In the genomic region with DNA sequence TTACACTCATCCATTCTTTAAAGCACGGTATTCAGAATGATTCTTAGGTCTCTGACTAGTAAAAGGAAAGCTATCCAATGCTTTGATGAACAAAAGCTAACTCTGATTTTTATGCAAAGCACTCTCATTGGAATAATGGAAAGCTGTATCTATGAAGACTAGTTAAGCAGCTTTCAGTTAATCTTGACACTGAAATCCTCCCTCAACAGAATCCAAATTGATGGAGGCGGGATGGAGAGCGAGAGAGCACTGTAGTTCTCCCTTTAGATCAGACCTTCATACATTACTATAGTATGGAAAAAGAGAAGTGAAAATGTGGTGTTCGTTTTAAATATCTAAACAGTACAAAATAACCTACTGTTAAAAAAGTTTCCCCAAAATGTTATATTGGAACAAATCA, we compare ENCODE assay signal across 19 mouse cellular contexts. TPM values are rescaled to one million over a fixed set of nuclear protein-coding genes. Genes with fewer than 3 reads are reported as not detected.
DNase-seq lines count a peak whose midpoint lies in the region; ATAC-seq lines count a peak whose summit lies in the region.
"Had no signal": no experiment of that assay in that cellular context is flagged by ENCODE, and none has a peak within 500 bp of the region (broad histone marks: within the 10 kb centered on the region; RNA-seq: fewer than 3 reads in every experiment).

No protein-coding gene starts in this region.

- no peak overlapping the region for H3K4me2 ChIP-seq in forebrain, embryonic 15.5 days (replicated peaks)
- no peak overlapping the region for H3K4me2 ChIP-seq in forebrain, embryonic 16.5 days (ENCODE audit: low read length)
- no peak overlapping the region for H3K4me2 ChIP-seq in midbrain, embryonic 12.5 days (replicated peaks)
- no peak overlapping the region for H3K4me2 ChIP-seq in midbrain, embryonic 13.5 days (replicated peaks)
- H3K4me2 ChIP-seq in midbrain, embryonic 15.5 days, result no peak overlapping the region
- H3K4me2 ChIP-seq in midbrain, embryonic 16.5 days (ENCODE audit: low read length), result no peak overlapping the region
- H3K4me2 ChIP-seq: embryonic facial prominence, embryonic 12.5 days had no signal

- no peaks in the 10 kb centered on the region for H3K36me3 ChIP-seq in forebrain, embryonic 15.5 days
- H3K36me3 ChIP-seq in forebrain, embryonic 16.5 days (ENCODE audit: control insufficient read depth, insufficient read depth), result no peaks in the 10 kb centered on the region
- H3K36me3 ChIP-seq in midbrain, embryonic 12.5 days, result peaks cover 3% of the 10 kb centered on the region; the same call in 1 of the 2 replicates
- H3K36me3 ChIP-seq in midbrain, embryonic 13.5 days, result no peaks in the 10 kb centered on the region
- no peaks in the 10 kb centered on the region for H3K36me3 ChIP-seq in midbrain, embryonic 15.5 days (replicated peaks)
- H3K36me3 ChIP-seq in midbrain, embryonic 16.5 days (ENCODE audit: control insufficient read depth, insufficient read depth, low read length), result no peaks in the 10 kb centered on the region
- H3K36me3 ChIP-seq: embryonic facial prominence, embryonic 12.5 days had no signal

- H3K4me1 ChIP-seq in forebrain, embryonic 15.5 days, result peaks cover 5% of the 10 kb centered on the region
- peaks cover 3% of the 10 kb centered on the region; the same call in 1 of the 2 replicates for H3K4me1 ChIP-seq in forebrain, embryonic 16.5 days (replicated peaks; ENCODE audit: control insufficient read depth, insufficient read depth, low read length)
- peaks cover 5% of the 10 kb centered on the region for H3K4me1 ChIP-seq in midbrain, embryonic 12.5 days
- 0 out of 2 replicates have a peak, but pooled peaks cover 4% of the 10 kb centered on the region for H3K4me1 ChIP-seq in midbrain, embryonic 13.5 days (replicated peaks)
- H3K4me1 ChIP-seq in midbrain, embryonic 15.5 days, result no peaks in the 10 kb centered on the region
- H3K4me1 ChIP-seq in midbrain, embryonic 16.5 days (ENCODE audit: control insufficient read depth, insufficient read depth, low read length), result no peaks in the 10 kb centered on the region

- DNase-seq in heart, postnatal 14 days, result no peak
- DNase-seq: adrenal gland, adult 2 months; adrenal gland, postnatal 10 days; adrenal gland, postnatal 25 days; cerebellum, adult 11-12 months; cerebellum, adult 2 months; cerebellum, adult 9-10 months; cerebellum, postnatal 10 days; cerebellum, postnatal 25 days; forebrain, postnatal 0 days had no signal

- no peaks in the 10 kb centered on the region for H3K27me3 ChIP-seq in forebrain, embryonic 15.5 days
- H3K27me3 ChIP-seq in forebrain, embryonic 16.5 days (replicated peaks; ENCODE audit: control insufficient read depth, insufficient read depth, low read length), result no peaks in the 10 kb centered on the region
- no peaks in the 10 kb centered on the region for H3K27me3 ChIP-seq in midbrain, embryonic 12.5 days
- no peaks in the 10 kb centered on the region for H3K27me3 ChIP-seq in midbrain, embryonic 13.5 days
- no peaks in the 10 kb centered on the region for H3K27me3 ChIP-seq in midbrain, embryonic 15.5 days (replicated peaks)
- no peaks in the 10 kb centered on the region for H3K27me3 ChIP-seq in midbrain, embryonic 16.5 days (ENCODE audit: control insufficient read depth, insufficient read depth, low read depth, low read length)
- H3K27me3 ChIP-seq: embryonic facial prominence, embryonic 12.5 days had no signal

- 32% methylated on average over 4 of the region's 4 CpGs for WGBS in forebrain, embryonic 15.5 days
- WGBS in forebrain, embryonic 16.5 days, result 41% methylated on average over 4 of the region's 4 CpGs
- 35% methylated on average over 4 of the region's 4 CpGs for WGBS in midbrain, embryonic 12.5 days
- WGBS in midbrain, embryonic 13.5 days, result 25% methylated on average over 4 of the region's 4 CpGs
- 28% methylated on average over 4 of the region's 4 CpGs for WGBS in midbrain, embryonic 15.5 days
- 31% methylated on average over 4 of the region's 4 CpGs for WGBS in midbrain, embryonic 16.5 days

- H3K4me3 ChIP-seq in forebrain, embryonic 15.5 days, result no peak overlapping the region
- H3K4me3 ChIP-seq in forebrain, embryonic 16.5 days (replicated peaks; ENCODE audit: low read length), result no peak overlapping the region
- no peak overlapping the region for H3K4me3 ChIP-seq in midbrain, embryonic 12.5 days
- no peak overlapping the region for H3K4me3 ChIP-seq in midbrain, embryonic 13.5 days (replicated peaks)
- H3K4me3 ChIP-seq in midbrain, embryonic 15.5 days, result no peak overlapping the region
- H3K4me3 ChIP-seq in midbrain, embryonic 16.5 days (ENCODE audit: low read depth, low read length), result no peak overlapping the region
- H3K4me3 ChIP-seq: embryonic facial prominence, embryonic 10.5 days; embryonic facial prominence, embryonic 12.5 days had no signal

- H3K9ac ChIP-seq in forebrain, embryonic 15.5 days (replicated peaks), result no peak overlapping the region
- H3K9ac ChIP-seq in forebrain, embryonic 16.5 days (replicated peaks; ENCODE audit: low read depth, low read length), result no peak overlapping the region
- H3K9ac ChIP-seq in midbrain, embryonic 12.5 days (replicated peaks), result no peak overlapping the region
- H3K9ac ChIP-seq in midbrain, embryonic 13.5 days (replicated peaks), result no peak overlapping the region
- no peak overlapping the region for H3K9ac ChIP-seq in midbrain, embryonic 15.5 days
- no peak overlapping the region for H3K9ac ChIP-seq in midbrain, embryonic 16.5 days (ENCODE audit: low read depth, low read length)
- H3K9ac ChIP-seq: embryonic facial prominence, embryonic 12.5 days; forebrain, postnatal 0 days had no signal

- H3K27ac ChIP-seq in forebrain, embryonic 15.5 days (replicated peaks), result peak overlapping the region; percentile 34
- H3K27ac ChIP-seq in forebrain, embryonic 16.5 days (ENCODE audit: low read length), result no peak overlapping the region
- peak overlapping the region; percentile 60 for H3K27ac ChIP-seq in midbrain, embryonic 12.5 days (replicated peaks)
- no peak overlapping the region; the same call in 1 of the 2 replicates for H3K27ac ChIP-seq in midbrain, embryonic 13.5 days
- H3K27ac ChIP-seq in midbrain, embryonic 15.5 days, result no peak overlapping the region
- H3K27ac ChIP-seq in midbrain, embryonic 16.5 days (ENCODE audit: low read length), result no peak overlapping the region
- H3K27ac ChIP-seq: embryonic facial prominence, embryonic 10.5 days; embryonic facial prominence, embryonic 12.5 days had no signal

- intact Hi-C loops in heart, postnatal 14 days (cut with DNase I), result no loop called here

- no peaks in the 10 kb centered on the region for H3K9me3 ChIP-seq in forebrain, embryonic 15.5 days
- H3K9me3 ChIP-seq in forebrain, embryonic 16.5 days (ENCODE audit: control insufficient read depth, low read length), result no peaks in the 10 kb centered on the region
- H3K9me3 ChIP-seq in midbrain, embryonic 12.5 days, result no peaks in the 10 kb centered on the region
- no peaks in the 10 kb centered on the region for H3K9me3 ChIP-seq in midbrain, embryonic 13.5 days
- no peaks in the 10 kb centered on the region for H3K9me3 ChIP-seq in midbrain, embryonic 15.5 days
- no peaks in the 10 kb centered on the region for H3K9me3 ChIP-seq in midbrain, embryonic 16.5 days (replicated peaks; ENCODE audit: control insufficient read depth, low read length, poor library complexity, severe bottlenecking)
- H3K9me3 ChIP-seq: embryonic facial prominence, embryonic 10.5 days; embryonic facial prominence, embryonic 12.5 days had no signal

- ATAC-seq in forebrain, embryonic 15.5 days (replicated peaks), result no peak
- no peak for ATAC-seq in forebrain, embryonic 16.5 days
- peak; percentile 56; the same call in 1 of the 2 replicates for ATAC-seq in midbrain, embryonic 12.5 days (ENCODE audit: low FRiP score, low read depth)
- no peak for ATAC-seq in midbrain, embryonic 13.5 days
- ATAC-seq in midbrain, embryonic 15.5 days (replicated peaks), result 0 out of 2 replicates have a peak, but pooled peaks have one; percentile 30
- no peak for ATAC-seq in midbrain, embryonic 16.5 days
- ATAC-seq: forebrain, postnatal 0 days had no signal

RNA-seq across cellular contexts. Expression of gene Lix1, which starts 31.2 kb away (rescaled TPM):
- 34.1 and 39.5 TPM in 2 replicates for polyA plus RNA-seq in forebrain, embryonic 15.5 days (2015; fragmentation: Nextera tagmentation; extraction: Ambion mirVana)
- 30.5 and 33.3 TPM in 2 replicates for polyA plus RNA-seq in forebrain, embryonic 16.5 days (2015; fragmentation: Nextera tagmentation; extraction: Ambion mirVana)
- polyA plus RNA-seq in midbrain, embryonic 12.5 days (2016; fragmentation: Nextera tagmentation; extraction: Ambion mirVana), result 48.8 TPM in 2 replicates
- polyA plus RNA-seq in midbrain, embryonic 13.5 days (2015; fragmentation: Nextera tagmentation; extraction: Ambion mirVana), result 19.4 and 21.6 TPM in 2 replicates
- polyA plus RNA-seq in midbrain, embryonic 15.5 days (2015; fragmentation: Nextera tagmentation; extraction: Ambion mirVana), result 10.0 and 11.4 TPM in 2 replicates
- 9.6 and 10.2 TPM in 2 replicates for polyA plus RNA-seq in midbrain, embryonic 16.5 days (2015; fragmentation: Nextera tagmentation; extraction: Ambion mirVana)
- 1 to 10 TPM; 6.5 to 6.9 TPM for total RNA-seq in heart, postnatal 14 days (2021)
- total RNA-seq: MEL had no signal

RNA-seq across cellular contexts. Expression of gene Riok2, which starts 59.6 kb away (rescaled TPM):
- 27.0 and 29.4 TPM in 2 replicates for polyA plus RNA-seq in forebrain, embryonic 15.5 days (2015; fragmentation: Nextera tagmentation; extraction: Ambion mirVana)
- polyA plus RNA-seq in forebrain, embryonic 16.5 days (2015; fragmentation: Nextera tagmentation; extraction: Ambion mirVana), result 28.6 and 29.3 TPM in 2 replicates
- polyA plus RNA-seq in midbrain, embryonic 12.5 days (2016; fragmentation: Nextera tagmentation; extraction: Ambion mirVana), result 30.3 and 32.2 TPM in 2 replicates
- 27.0 and 30.7 TPM in 2 replicates for polyA plus RNA-seq in midbrain, embryonic 13.5 days (2015; fragmentation: Nextera tagmentation; extraction: Ambion mirVana)
- polyA plus RNA-seq in midbrain, embryonic 15.5 days (2015; fragmentation: Nextera tagmentation; extraction: Ambion mirVana), result 20.4 and 24.0 TPM in 2 replicates
- polyA plus RNA-seq in midbrain, embryonic 16.5 days (2015; fragmentation: Nextera tagmentation; extraction: Ambion mirVana), result 21.6 and 24.9 TPM in 2 replicates
- 10 to 100 TPM; 14.0 to 15.5 TPM for total RNA-seq in heart, postnatal 14 days (2021)

Comparison
In these comparisons a context has a peak if more than half of its experiments do, and no peak if none do; other contexts are left out.
1. ATAC-seq: peak in midbrain, embryonic 12.5 days (single experiment) and midbrain, embryonic 15.5 days (single experiment); none in forebrain, embryonic 15.5 days (single experiment), forebrain, embryonic 16.5 days (single experiment), midbrain, embryonic 13.5 days (single experiment) and midbrain, embryonic 16.5 days (single experiment).
2. H3K27ac ChIP-seq: peak in forebrain, embryonic 15.5 days (single experiment) and midbrain, embryonic 12.5 days (single experiment); none in forebrain, embryonic 16.5 days (single experiment), midbrain, embryonic 13.5 days (single experiment), midbrain, embryonic 15.5 days (single experiment) and midbrain, embryonic 16.5 days (single experiment).